Mouse (Mus musculus): Measurements from ENCODE around the gene Zfyve21. TPM values are rescaled to one million over a fixed set of nuclear protein-coding genes. Genes with fewer than 3 reads are reported as not detected.

Gene Zfyve21
- polyA plus RNA-seq, 1 experiment from 2014 or later = 232 TPM

- H3K9me3 ChIP-seq (ENCODE audit: control insufficient read depth, low read length) = 0 out of 2 replicates have a peak, but pooled peaks cover 3% of the 10 kb centered on the region
- 64% methylated on average over 9 of the region's 9 CpGs for WGBS
- no peak overlapping the region for H3K4me2 ChIP-seq (ENCODE audit: low read depth, low read length)
- H3K36me3 ChIP-seq (ENCODE audit: control insufficient read depth, insufficient read depth, low read length) = no peaks in the 10 kb centered on the region
- peak; percentile 62; the same call in 1 of the 2 replicates for ATAC-seq
- H3K27ac ChIP-seq (ENCODE audit: low read length) = 0 out of 2 replicates have a peak overlapping the region, but pooled peaks have one; percentile 9
- H3K9ac ChIP-seq (ENCODE audit: low read depth, low read length) = 0 out of 2 replicates have a peak overlapping the region, but pooled peaks have one; percentile 6
- H3K27me3 ChIP-seq (replicated peaks; ENCODE audit: control insufficient read depth, insufficient read depth, low read length) = no peaks in the 10 kb centered on the region
- H3K4me3 ChIP-seq (ENCODE audit: low read length) = no peak overlapping the region
- peaks cover 9% of the 10 kb centered on the region for H3K4me1 ChIP-seq (ENCODE audit: control insufficient read depth, insufficient read depth, low read length)
Observed at GRCm38 (mm10) chr12:111848300-111848798, 34.4 kb downstream of the Zfyve21 start.

- H3K27me3 ChIP-seq (replicated peaks; ENCODE audit: control insufficient read depth, insufficient read depth, low read length) = no peaks in the 10 kb centered on the region
- 65% methylated on average over 2 of the region's 2 CpGs for WGBS
- no peak overlapping the region for H3K4me3 ChIP-seq (ENCODE audit: low read length)
- 0 out of 2 replicates have a peak, but pooled peaks cover 3% of the 10 kb centered on the region for H3K9me3 ChIP-seq (ENCODE audit: control insufficient read depth, low read length)
- no peaks in the 10 kb centered on the region for H3K36me3 ChIP-seq (ENCODE audit: control insufficient read depth, insufficient read depth, low read length)
- peaks cover 9% of the 10 kb centered on the region for H3K4me1 ChIP-seq (ENCODE audit: control insufficient read depth, insufficient read depth, low read length)
- H3K4me2 ChIP-seq (ENCODE audit: low read depth, low read length) = no peak overlapping the region
- no peak for ATAC-seq
- no peak overlapping the region for H3K9ac ChIP-seq (ENCODE audit: low read depth, low read length)
- no peak overlapping the region for H3K27ac ChIP-seq (ENCODE audit: low read length)
Observed at GRCm38 (mm10) chr12:111851235-111851634, 37.3 kb downstream of the Zfyve21 start.

- H3K4me1 ChIP-seq (ENCODE audit: control insufficient read depth, insufficient read depth, low read length) = peaks cover 9% of the 10 kb centered on the region
- no peak for ATAC-seq
- no peaks in the 10 kb centered on the region for H3K27me3 ChIP-seq (replicated peaks; ENCODE audit: control insufficient read depth, insufficient read depth, low read length)
- no peaks in the 10 kb centered on the region for H3K36me3 ChIP-seq (ENCODE audit: control insufficient read depth, insufficient read depth, low read length)
- no peak overlapping the region for H3K9ac ChIP-seq (ENCODE audit: low read depth, low read length)
- 0 out of 2 replicates have a peak, but pooled peaks cover 3% of the 10 kb centered on the region for H3K9me3 ChIP-seq (ENCODE audit: control insufficient read depth, low read length)
- H3K4me2 ChIP-seq (ENCODE audit: low read depth, low read length) = no peak overlapping the region
- no peak overlapping the region for H3K4me3 ChIP-seq (ENCODE audit: low read length)
- 76% methylated on average over 5 of the region's 5 CpGs for WGBS
- no peak overlapping the region for H3K27ac ChIP-seq (ENCODE audit: low read length)
Observed at GRCm38 (mm10) chr12:111851745-111852144, 37.8 kb downstream of the Zfyve21 start.

- Histone ChIP-seq H3K4me2 (ENCODE audit: low read depth, low read length) (no peak overlapping the region), H3K4me3 (ENCODE audit: low read length) (no peak overlapping the region), H3K36me3 (ENCODE audit: control insufficient read depth, insufficient read depth, low read length) (no peaks in the 10 kb centered on the region), H3K27me3 (replicated peaks; ENCODE audit: control insufficient read depth, insufficient read depth, low read length) (no peaks in the 10 kb centered on the region), H3K9me3 (ENCODE audit: control insufficient read depth, low read length) (0 out of 2 replicates have a peak, but pooled peaks cover 3% of the 10 kb centered on the region), H3K4me1 (ENCODE audit: control insufficient read depth, insufficient read depth, low read length) (peaks cover 8% of the 10 kb centered on the region), H3K9ac (ENCODE audit: low read depth, low read length) (no peak overlapping the region), H3K27ac (ENCODE audit: low read length) (no peak overlapping the region)
- ATAC-seq = no peak
- WGBS = 60% methylated on average over 10 of the region's 10 CpGs
Observed at GRCm38 (mm10) chr12:111853011-111853436, 39.1 kb downstream of the Zfyve21 start.

GRCm38 (mm10) chr12:111853546-111853945 lies 39.6 kb downstream of the Zfyve21 start:
- WGBS = 62% methylated on average over 4 of the region's 4 CpGs
- Histone ChIP-seq H3K27ac (ENCODE audit: low read length) (no peak overlapping the region), H3K4me1 (ENCODE audit: control insufficient read depth, insufficient read depth, low read length) (peaks cover 3% of the 10 kb centered on the region), H3K9me3 (ENCODE audit: control insufficient read depth, low read length) (0 out of 2 replicates have a peak, but pooled peaks cover 3% of the 10 kb centered on the region), H3K36me3 (ENCODE audit: control insufficient read depth, insufficient read depth, low read length) (no peaks in the 10 kb centered on the region), H3K9ac (ENCODE audit: low read depth, low read length) (no peak overlapping the region), H3K4me2 (ENCODE audit: low read depth, low read length) (no peak overlapping the region), H3K27me3 (replicated peaks; ENCODE audit: control insufficient read depth, insufficient read depth, low read length) (no peaks in the 10 kb centered on the region), H3K4me3 (ENCODE audit: low read length) (no peak overlapping the region)
- no peak for ATAC-seq

DNA sequence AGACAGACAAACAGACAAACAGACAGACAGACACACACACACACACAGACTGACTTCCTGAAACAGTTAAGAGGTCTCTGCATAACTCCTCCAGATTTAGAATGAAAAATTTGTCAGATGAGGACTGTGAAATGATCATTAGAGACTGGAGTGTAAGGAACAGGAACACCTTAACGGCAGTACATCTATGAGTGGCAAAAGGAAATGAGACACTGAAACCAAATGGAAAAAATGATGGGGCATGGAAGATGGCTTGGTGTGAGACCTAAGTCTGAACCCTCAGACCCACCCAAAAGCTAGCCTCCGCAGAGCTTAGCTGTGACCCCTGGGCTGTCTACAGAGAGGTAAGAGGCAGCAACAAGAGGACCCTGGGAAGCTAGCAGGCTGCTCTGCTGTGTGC lies 41.5 kb downstream of the Zfyve21 start:
- no peak overlapping the region for H3K27ac ChIP-seq (ENCODE audit: low read length)
- peaks cover 3% of the 10 kb centered on the region; the same call in 1 of the 2 replicates for H3K4me1 ChIP-seq (ENCODE audit: control insufficient read depth, insufficient read depth, low read length)
- H3K9me3 ChIP-seq (ENCODE audit: control insufficient read depth, low read length) = 0 out of 2 replicates have a peak, but pooled peaks cover 3% of the 10 kb centered on the region
- H3K4me2 ChIP-seq (ENCODE audit: low read depth, low read length) = no peak overlapping the region
- 97% methylated on average over 2 of the region's 2 CpGs for WGBS
- no peaks in the 10 kb centered on the region for H3K36me3 ChIP-seq (ENCODE audit: control insufficient read depth, insufficient read depth, low read length)
- H3K9ac ChIP-seq (ENCODE audit: low read depth, low read length) = no peak overlapping the region
- H3K27me3 ChIP-seq (replicated peaks; ENCODE audit: control insufficient read depth, insufficient read depth, low read length) = no peaks in the 10 kb centered on the region
- no peak overlapping the region for H3K4me3 ChIP-seq (ENCODE audit: low read length)
- ATAC-seq = no peak

DNA sequence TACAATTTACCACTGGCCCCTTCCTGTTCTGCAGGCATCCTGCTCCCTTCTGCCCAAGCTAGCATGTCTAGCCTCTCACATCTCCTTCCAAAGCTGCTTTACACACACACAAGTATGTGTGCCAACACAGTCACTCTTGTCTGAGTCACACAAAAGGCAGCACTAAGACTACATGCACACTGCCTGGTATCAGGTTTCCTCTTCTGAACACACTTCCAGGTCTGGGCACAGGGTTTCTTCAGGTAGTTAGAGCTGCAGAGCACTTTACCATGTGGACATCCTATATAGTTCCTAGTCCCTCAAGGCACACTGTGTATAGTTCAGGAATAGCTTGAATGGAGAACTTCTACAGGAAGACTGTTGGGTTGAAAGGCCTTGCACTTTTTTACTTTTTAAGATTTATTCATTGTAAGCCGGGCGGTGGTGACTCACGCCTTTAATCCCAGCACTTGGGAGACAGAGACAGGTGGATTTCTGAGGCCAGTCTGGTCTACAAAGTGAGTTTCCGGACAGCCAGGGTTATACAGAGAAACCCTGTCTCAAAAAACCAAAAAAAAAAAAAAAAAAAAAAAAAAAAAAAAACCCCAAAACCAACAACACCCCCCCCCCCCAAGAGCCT lies 50.3 kb downstream of the Zfyve21 start:
- Histone ChIP-seq H3K36me3 (ENCODE audit: control insufficient read depth, insufficient read depth, low read length) (no peaks in the 10 kb centered on the region), H3K4me1 (ENCODE audit: control insufficient read depth, insufficient read depth, low read length) (no peaks in the 10 kb centered on the region), H3K27me3 (replicated peaks; ENCODE audit: control insufficient read depth, insufficient read depth, low read length) (no peaks in the 10 kb centered on the region), H3K9ac (ENCODE audit: low read depth, low read length) (no peak overlapping the region), H3K4me3 (ENCODE audit: low read length) (no peak overlapping the region), H3K27ac (ENCODE audit: low read length) (no peak overlapping the region), H3K9me3 (ENCODE audit: control insufficient read depth, low read length) (no peaks in the 10 kb centered on the region), H3K4me2 (ENCODE audit: low read depth, low read length) (no peak overlapping the region)
- ATAC-seq = no peak
- WGBS = 90% methylated on average over 4 of the region's 4 CpGs

DNA sequence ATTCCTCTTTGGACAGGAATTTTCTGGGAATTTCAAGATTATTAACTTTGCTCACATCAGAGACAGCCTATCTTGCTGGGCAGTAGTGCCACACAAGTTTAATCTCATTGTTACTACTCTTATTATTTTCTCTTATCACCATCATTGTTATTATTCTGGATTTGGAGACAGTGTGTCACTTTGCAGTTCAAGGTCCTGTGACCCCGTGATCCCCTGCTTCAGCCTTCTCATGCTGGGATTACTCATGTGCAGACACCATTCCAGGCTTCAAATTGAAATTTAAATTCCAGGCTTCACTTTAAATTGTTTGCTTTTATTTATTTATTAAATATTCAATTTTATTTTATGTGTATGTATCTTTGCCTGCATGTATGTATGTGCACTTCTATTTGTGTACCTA lies 55.8 kb downstream of the Zfyve21 start:
- no peaks in the 10 kb centered on the region for H3K27me3 ChIP-seq (replicated peaks; ENCODE audit: control insufficient read depth, insufficient read depth, low read length)
- no peaks in the 10 kb centered on the region for H3K36me3 ChIP-seq (ENCODE audit: control insufficient read depth, insufficient read depth, low read length)
- no peak overlapping the region for H3K4me2 ChIP-seq (ENCODE audit: low read depth, low read length)
- H3K9ac ChIP-seq (ENCODE audit: low read depth, low read length) = no peak overlapping the region
- 78% methylated on average over 1 of the region's 1 CpGs for WGBS
- no peaks in the 10 kb centered on the region for H3K4me1 ChIP-seq (ENCODE audit: control insufficient read depth, insufficient read depth, low read length)
- H3K27ac ChIP-seq (ENCODE audit: low read length) = no peak overlapping the region
- no peak overlapping the region for H3K4me3 ChIP-seq (ENCODE audit: low read length)
- H3K9me3 ChIP-seq (ENCODE audit: control insufficient read depth, low read length) = no peaks in the 10 kb centered on the region
- no peak for ATAC-seq

DNA sequence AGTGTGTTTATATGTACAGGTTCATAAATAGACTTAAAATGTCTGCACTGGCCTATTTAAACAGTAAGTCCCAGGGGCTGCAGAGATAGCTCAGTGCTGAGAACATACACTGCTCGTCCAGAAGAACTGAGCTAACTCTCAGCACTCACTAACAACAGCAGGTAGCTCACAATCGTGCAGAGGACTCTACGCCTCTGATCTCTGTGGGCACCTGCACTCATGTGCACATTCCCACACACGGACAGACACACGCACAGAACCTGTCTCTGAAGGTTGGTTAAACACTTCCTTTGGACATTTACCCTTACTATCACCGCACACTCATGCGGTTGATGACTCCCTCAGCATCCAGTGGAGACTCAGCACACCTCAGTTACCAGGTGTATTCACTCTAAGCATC lies 56.8 kb downstream of the Zfyve21 start:
- H3K27me3 ChIP-seq (replicated peaks; ENCODE audit: control insufficient read depth, insufficient read depth, low read length) = no peaks in the 10 kb centered on the region

More for the DNA sequence above, 56.8 kb downstream of the Zfyve21 start:
- no peak overlapping the region for H3K4me2 ChIP-seq (ENCODE audit: low read depth, low read length)
- 93% methylated on average over 7 of the region's 7 CpGs for WGBS
- no peaks in the 10 kb centered on the region for H3K36me3 ChIP-seq (ENCODE audit: control insufficient read depth, insufficient read depth, low read length)
- no peak for ATAC-seq
- no peak overlapping the region for H3K9ac ChIP-seq (ENCODE audit: low read depth, low read length)
- H3K4me3 ChIP-seq (ENCODE audit: low read length) = no peak overlapping the region
- H3K27ac ChIP-seq (ENCODE audit: low read length) = no peak overlapping the region
- H3K9me3 ChIP-seq (ENCODE audit: control insufficient read depth, low read length) = no peaks in the 10 kb centered on the region
- H3K4me1 ChIP-seq (ENCODE audit: control insufficient read depth, insufficient read depth, low read length) = no peaks in the 10 kb centered on the region
